Mouse (Mus musculus) forebrain, postnatal 0 days (tissue): ENCODE measurements around the gene T2. TPM values are rescaled to one million over a fixed set of nuclear protein-coding genes. Genes with fewer than 3 reads are reported as not detected.

Source experiments
- ATAC-seq: fragments of 200-750 bp; cut with Nextera tagmentation; 2 replicates; pipeline ENCODE4 v1.8.0; 2017; ENCODE audit warnings: mild to moderate bottlenecking, moderate library complexity
- DNase-seq: peaks from one replicate; pipeline ENCODE4 v3.0.0-alpha.2; 2015
- H3K27ac ChIP-seq: fragments of 300-500 bp; sonication (generic); 2 replicates; pipeline ENCODE4 v1.5.1; 2014; ENCODE audit warnings: low read depth, mild to moderate bottlenecking, antibody characterized with exemption, low read length, moderate library complexity, mixed read lengths
- H3K27me3 ChIP-seq: fragments of 300-500 bp; sonication (generic); 2 replicates; pipeline ENCODE4 v1.6.1; 2014; ENCODE audit warnings: mild to moderate bottlenecking, low read length, mixed read lengths; ENCODE audit not compliant: insufficient read depth
- H3K36me3 ChIP-seq: fragments of 300-500 bp; sonication (generic); 2 replicates; pipeline ENCODE4 v1.6.1; 2014; ENCODE audit warnings: mild to moderate bottlenecking, moderate library complexity; ENCODE audit not compliant: insufficient read depth
- H3K4me1 ChIP-seq: fragments of 300-500 bp; sonication (generic); 2 replicates; pipeline ENCODE4 v1.6.1; 2014; ENCODE audit warnings: antibody characterized with exemption; ENCODE audit not compliant: insufficient read depth
- H3K4me2 ChIP-seq: fragments of 300-500 bp; sonication (generic); 2 replicates; pipeline ENCODE4 v1.6.1; 2014; ENCODE audit warnings: low read depth, mild to moderate bottlenecking, moderate library complexity
- H3K4me3 ChIP-seq: fragments of 300-500 bp; sonication (generic); 2 replicates; pipeline ENCODE4 v1.5.1; 2014; ENCODE audit warnings: low read depth, low read length, mixed read lengths
- H3K9ac ChIP-seq: fragments of 300-500 bp; sonication (generic); 2 replicates; pipeline ENCODE4 v1.6.1; 2014; ENCODE audit warnings: mild to moderate bottlenecking
- H3K9me3 ChIP-seq: fragments of 300-500 bp; sonication (generic); 2 replicates; pipeline ENCODE4 v1.6.1; 2016; ENCODE audit warnings: low read length
- CTCF ChIP-seq: sonication (generic); IDR thresholded peaks from 2 replicates; pipeline ENCODE4 v1.5.1; 2016; ENCODE audit warnings: antibody characterized with exemption, control low read depth, low read depth
- WGBS: fragments of 180-500 bp; shearing (Covaris S2); extraction: QIAGEN DNeasy Blood & Tissue Kit; methylation state at CpG from one replicate; pipeline ENCODE4 v1.1.7; 2014; 5-methylcytosine and 5-hydroxymethylcytosine counted together
- polyA plus RNA-seq: library from polyadenylated mRNA; unstranded; fragments of >200 nt; fragmentation: Nextera tagmentation; extraction: Ambion mirVana; gene quantifications from 2 replicates; pipeline ENCODE4 v1.2.1, GENCODE M21; 2015
- total RNA-seq: library from RNA; depleted of rRNA; stranded (reverse); fragments of >200 nt; gene quantifications from 2 replicates; pipeline ENCODE4 v1.2.3, GENCODE M21; 2014

Gene T2
- total and polyA plus RNA-seq, 2 experiments from 2014 or later: 0.51 to 1.8 TPM

GRCm38 (mm10) chr17:8343416-8343815 is 12.4 kb upstream of the T2 start:
- no peaks in the 10 kb centered on the region for H3K27me3 ChIP-seq
- H3K4me2 ChIP-seq: peak overlapping the region; percentile 99
- H3K9ac ChIP-seq: no peak overlapping the region
- no peak overlapping the region for H3K27ac ChIP-seq
- H3K4me3 ChIP-seq: no peak overlapping the region
- ATAC-seq (no peak), DNase-seq (no peak)
- H3K4me1 ChIP-seq: peaks cover 29% of the 10 kb centered on the region
- no peaks in the 10 kb centered on the region for H3K36me3 ChIP-seq
- no peaks in the 10 kb centered on the region for H3K9me3 ChIP-seq
- TF ChIP-seq CTCF: no peak
- 61% methylated on average over 6 of the region's 6 CpGs for WGBS

DNA sequence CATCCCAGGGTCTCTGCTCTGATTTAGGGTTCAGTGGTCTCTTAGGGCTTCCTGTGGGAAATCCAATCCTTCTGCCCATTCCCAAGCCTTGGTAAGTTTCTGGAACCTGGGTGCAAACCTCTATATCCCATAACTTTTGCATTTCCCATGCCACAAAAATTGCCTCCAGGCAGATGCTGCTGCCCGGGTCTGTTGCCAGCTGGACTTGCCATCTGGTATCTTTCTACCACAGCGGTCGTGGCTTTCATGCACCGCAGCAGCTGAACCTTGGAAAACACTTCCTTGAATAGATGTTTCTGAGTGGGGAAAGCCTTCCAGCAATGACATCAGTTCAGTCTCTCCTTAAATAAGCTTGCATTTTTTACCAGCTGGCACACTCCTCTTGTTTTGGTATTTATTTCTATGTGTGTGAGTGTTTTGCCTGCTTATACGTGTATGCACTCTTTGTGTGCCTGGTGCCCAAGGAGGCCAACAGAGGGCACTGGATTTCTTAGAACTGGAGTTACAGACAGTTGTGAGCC is 8.0 kb upstream of the T2 start:
- TF ChIP-seq CTCF: no peak
- no peak overlapping the region for H3K27ac ChIP-seq
- H3K4me1 ChIP-seq: peaks cover 4% of the 10 kb centered on the region; the same call in 1 of the 2 replicates
- 34% methylated on average over 5 of the region's 5 CpGs for WGBS
- no peaks in the 10 kb centered on the region for H3K36me3 ChIP-seq
- no peak overlapping the region for H3K9ac ChIP-seq
- no peaks in the 10 kb centered on the region for H3K9me3 ChIP-seq
- H3K4me3 ChIP-seq: no peak overlapping the region
- ATAC-seq (no peak), DNase-seq (no peak)
- no peaks in the 10 kb centered on the region for H3K27me3 ChIP-seq
- no peak overlapping the region for H3K4me2 ChIP-seq

- H3K9me3 ChIP-seq: no peaks in the 10 kb centered on the region
- H3K4me2 ChIP-seq: no peak overlapping the region
- DNase-seq (no peak), ATAC-seq (no peak)
- H3K27ac ChIP-seq: no peak overlapping the region
- no peaks in the 10 kb centered on the region for H3K4me1 ChIP-seq
- 87% methylated on average over 4 of the region's 4 CpGs for whole genome bisulfite sequencing
- H3K9ac ChIP-seq: no peak overlapping the region
- H3K27me3 ChIP-seq: no peaks in the 10 kb centered on the region
- no peak overlapping the region for H3K4me3 ChIP-seq
- no peaks in the 10 kb centered on the region for H3K36me3 ChIP-seq
- no peak for TF ChIP-seq CTCF
These were observed 6.9 kb upstream of the T2 start for GRCm38 (mm10) chr17:8348941-8349340.

- no peak overlapping the region for H3K27ac ChIP-seq
- no peak overlapping the region for H3K9ac ChIP-seq
- H3K9me3 ChIP-seq: no peaks in the 10 kb centered on the region
- ATAC-seq (no peak), DNase-seq (no peak)
- no peaks in the 10 kb centered on the region for H3K27me3 ChIP-seq
- H3K36me3 ChIP-seq: no peaks in the 10 kb centered on the region
- no peak for TF ChIP-seq CTCF
- H3K4me1 ChIP-seq: no peaks in the 10 kb centered on the region
- WGBS: 29% methylated on average over 7 of the region's 7 CpGs
- H3K4me2 ChIP-seq: no peak overlapping the region
- no peak overlapping the region for H3K4me3 ChIP-seq
These were observed 4.7 kb upstream of the T2 start for GRCm38 (mm10) chr17:8351088-8351487.

GRCm38 (mm10) chr17:8357498-8357897 is 1.7 kb downstream of the T2 start:
- H3K9ac ChIP-seq: no peak overlapping the region
- 93% methylated on average over 6 of the region's 6 CpGs for WGBS
- H3K27ac ChIP-seq: no peak overlapping the region
- H3K4me1 ChIP-seq: 0 out of 2 replicates have a peak, but pooled peaks cover 6% of the 10 kb centered on the region
- TF ChIP-seq CTCF: no peak
- H3K4me2 ChIP-seq: no peak overlapping the region
- ATAC-seq: no peak
- H3K4me3 ChIP-seq: no peak overlapping the region
- no peaks in the 10 kb centered on the region for H3K36me3 ChIP-seq
- no peaks in the 10 kb centered on the region for H3K27me3 ChIP-seq
- no peak for DNase-seq
- H3K9me3 ChIP-seq: no peaks in the 10 kb centered on the region

DNA sequence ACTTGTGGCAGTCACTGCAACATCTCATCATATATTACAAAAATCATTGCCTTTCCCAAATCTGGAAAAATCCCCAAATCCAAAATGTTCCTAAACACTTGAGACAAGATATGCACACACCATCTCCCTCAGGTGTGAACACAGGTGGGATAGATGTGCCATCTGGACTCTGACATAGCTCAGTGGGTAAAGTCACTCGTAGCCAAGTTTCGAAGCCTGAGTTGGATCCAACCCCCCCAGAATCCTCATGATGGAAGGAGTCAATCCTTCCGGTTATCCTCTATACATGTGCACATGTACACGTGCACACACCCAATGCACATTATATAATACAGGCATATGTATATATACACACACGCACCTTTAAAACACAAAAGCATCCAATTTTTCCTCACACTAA is 5.1 kb downstream of the T2 start:
- DNase-seq (no peak), ATAC-seq (no peak)
- no peaks in the 10 kb centered on the region for H3K27me3 ChIP-seq
- no peak for TF ChIP-seq CTCF
- no peak overlapping the region for H3K4me3 ChIP-seq
- 0 out of 2 replicates have a peak, but pooled peaks cover 6% of the 10 kb centered on the region for H3K4me1 ChIP-seq
- H3K4me2 ChIP-seq: no peak overlapping the region
- no peak overlapping the region for H3K9ac ChIP-seq
- H3K27ac ChIP-seq: no peak overlapping the region
- H3K36me3 ChIP-seq: no peaks in the 10 kb centered on the region
- 81% methylated on average over 5 of the region's 5 CpGs for WGBS
- no peaks in the 10 kb centered on the region for H3K9me3 ChIP-seq

GRCm38 (mm10) chr17:8361281-8362103 is 5.7 kb downstream of the T2 start:
- ATAC-seq (peak; percentile 69), DNase-seq (no peak)
- 51% methylated on average over 10 of the region's 10 CpGs for WGBS
- Histone ChIP-seq H3K27me3 (no peaks in the 10 kb centered on the region), H3K27ac (no peak overlapping the region), H3K36me3 (no peaks in the 10 kb centered on the region), H3K9ac (no peak overlapping the region), H3K4me1 (peaks cover 8% of the 10 kb centered on the region), H3K4me3 (no peak overlapping the region), H3K9me3 (no peaks in the 10 kb centered on the region), H3K4me2 (no peak overlapping the region)
- TF ChIP-seq CTCF: no peak
